Mouse (Mus musculus): Measurements from ENCODE around the gene Hoxb1. TPM values are rescaled to one million over a fixed set of nuclear protein-coding genes. Genes with fewer than 3 reads are reported as not detected.

Hoxb1 gene
- total RNA-seq, 2 experiments from 2014 or later, result not detected

DNA sequence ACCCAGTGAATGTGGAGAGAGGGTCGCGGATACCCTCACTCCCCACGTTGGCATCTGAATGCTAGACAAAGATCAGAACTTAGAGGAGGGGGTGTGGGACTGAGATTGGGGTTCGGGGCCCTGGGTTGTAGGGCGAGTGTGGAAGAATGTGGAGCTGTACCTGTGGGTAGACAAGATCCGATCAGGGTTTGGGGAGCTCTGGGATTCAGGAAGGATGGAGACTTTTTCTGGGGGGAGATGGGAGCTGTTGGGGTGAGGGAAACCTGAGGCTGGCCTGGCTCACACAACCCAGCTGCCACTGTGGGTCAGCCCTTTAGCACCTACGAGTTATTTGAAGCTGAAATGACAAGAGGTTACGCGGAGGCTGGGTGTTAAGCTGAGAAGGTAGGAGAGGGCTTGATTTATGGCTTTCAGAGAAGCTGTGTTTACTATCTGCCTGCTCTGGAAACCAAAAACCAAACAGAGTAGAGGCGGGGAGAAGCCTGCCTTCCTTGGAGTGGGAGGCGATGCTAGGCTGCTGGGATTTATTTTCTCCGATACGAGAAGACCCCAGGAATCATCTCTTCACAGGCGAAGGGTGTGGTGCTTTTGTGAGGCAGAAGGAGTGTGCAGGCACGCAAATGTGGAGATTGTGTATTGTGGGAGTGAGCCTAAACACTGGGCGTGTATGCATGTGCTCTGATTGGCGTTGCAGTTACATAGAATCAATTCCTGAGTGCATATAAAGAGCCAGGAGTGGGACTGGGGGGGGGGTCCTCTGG is 32.1 kb upstream of the Hoxb1 start:
- ATAC-seq (replicated peaks; ENCODE audit: poor library complexity, severe bottlenecking), result no peak

DNA sequence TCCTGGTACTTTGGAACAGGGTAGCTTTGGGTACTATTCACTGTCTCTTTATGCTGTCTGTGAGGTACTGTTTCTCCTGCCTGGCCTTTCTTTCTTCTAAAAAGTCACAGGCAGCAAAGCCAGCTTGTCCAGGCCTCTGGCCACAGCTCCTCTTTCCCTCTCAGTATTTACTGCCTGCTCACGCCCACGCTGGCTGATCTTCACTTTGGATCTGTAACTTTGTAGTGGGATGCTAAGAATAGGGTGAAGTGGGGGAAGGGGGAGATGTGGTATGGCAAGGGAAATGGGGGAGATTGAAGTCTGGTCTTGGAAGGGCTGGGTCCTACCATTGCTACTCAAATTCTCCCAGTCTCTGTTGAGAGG is 31.6 kb upstream of the Hoxb1 start:
- ATAC-seq (replicated peaks; ENCODE audit: poor library complexity, severe bottlenecking), result no peak

DNA sequence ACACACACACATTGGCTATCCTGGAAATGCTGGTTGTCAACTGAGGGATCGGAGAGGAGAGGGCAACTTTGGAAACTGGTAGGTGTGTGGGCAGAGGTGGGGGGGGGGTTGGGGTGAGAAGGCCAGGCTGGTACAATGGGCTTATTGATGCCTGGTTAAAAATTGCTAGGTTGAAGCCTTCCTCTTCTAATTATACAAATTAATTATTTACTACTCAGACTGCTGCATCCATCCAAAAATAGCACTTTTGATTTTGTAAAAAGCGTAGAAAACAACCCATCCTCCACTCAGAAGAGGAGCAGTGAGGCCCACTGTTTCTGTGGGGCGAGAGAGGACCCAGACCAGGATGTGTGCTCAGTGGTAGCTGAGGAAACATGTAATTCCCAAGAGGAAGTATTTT is 30.6 kb upstream of the Hoxb1 start:
- ATAC-seq (replicated peaks; ENCODE audit: poor library complexity, severe bottlenecking), result no peak

DNA sequence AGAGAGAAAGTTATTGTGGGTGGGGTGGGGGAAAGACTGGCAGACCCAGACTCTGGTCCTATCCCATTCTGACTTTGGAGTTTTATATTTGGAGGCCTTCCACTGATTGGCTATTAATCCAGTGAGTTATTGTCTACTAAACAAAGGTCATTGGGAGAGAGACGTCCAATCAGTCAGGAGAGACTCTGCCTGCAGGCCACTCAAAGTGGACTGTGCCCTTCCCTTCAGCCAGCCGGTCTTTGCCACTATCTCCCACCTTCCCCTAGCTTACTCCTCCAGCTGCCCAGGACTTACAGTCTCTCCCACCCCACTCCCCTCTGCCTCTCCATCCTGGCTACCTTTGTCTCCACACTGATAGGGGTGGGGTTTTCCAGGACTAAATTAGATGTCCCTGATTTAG is 29.0 kb upstream of the Hoxb1 start:
- ATAC-seq (replicated peaks; ENCODE audit: poor library complexity, severe bottlenecking), result no peak

DNA sequence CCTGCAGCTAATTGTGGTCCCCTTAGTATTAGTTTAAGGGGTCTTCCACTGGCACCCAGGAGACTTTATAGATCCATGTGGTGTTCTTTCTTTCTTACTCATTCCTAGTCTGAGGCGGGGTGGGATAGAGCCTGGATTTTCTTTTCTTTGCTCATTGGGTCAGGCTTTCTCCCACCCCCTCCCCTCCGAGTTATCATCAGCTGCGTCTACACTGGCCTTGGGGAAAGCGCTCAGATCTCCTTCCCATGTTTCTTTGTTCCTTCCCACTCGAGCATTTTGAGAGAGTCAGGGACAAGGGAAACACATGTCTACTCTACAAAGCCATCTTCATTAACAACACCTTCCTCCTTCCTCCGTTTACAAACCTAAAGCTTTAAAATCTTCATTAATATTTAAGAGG is 28.5 kb upstream of the Hoxb1 start:
- no peak for ATAC-seq (replicated peaks; ENCODE audit: poor library complexity, severe bottlenecking)

DNA sequence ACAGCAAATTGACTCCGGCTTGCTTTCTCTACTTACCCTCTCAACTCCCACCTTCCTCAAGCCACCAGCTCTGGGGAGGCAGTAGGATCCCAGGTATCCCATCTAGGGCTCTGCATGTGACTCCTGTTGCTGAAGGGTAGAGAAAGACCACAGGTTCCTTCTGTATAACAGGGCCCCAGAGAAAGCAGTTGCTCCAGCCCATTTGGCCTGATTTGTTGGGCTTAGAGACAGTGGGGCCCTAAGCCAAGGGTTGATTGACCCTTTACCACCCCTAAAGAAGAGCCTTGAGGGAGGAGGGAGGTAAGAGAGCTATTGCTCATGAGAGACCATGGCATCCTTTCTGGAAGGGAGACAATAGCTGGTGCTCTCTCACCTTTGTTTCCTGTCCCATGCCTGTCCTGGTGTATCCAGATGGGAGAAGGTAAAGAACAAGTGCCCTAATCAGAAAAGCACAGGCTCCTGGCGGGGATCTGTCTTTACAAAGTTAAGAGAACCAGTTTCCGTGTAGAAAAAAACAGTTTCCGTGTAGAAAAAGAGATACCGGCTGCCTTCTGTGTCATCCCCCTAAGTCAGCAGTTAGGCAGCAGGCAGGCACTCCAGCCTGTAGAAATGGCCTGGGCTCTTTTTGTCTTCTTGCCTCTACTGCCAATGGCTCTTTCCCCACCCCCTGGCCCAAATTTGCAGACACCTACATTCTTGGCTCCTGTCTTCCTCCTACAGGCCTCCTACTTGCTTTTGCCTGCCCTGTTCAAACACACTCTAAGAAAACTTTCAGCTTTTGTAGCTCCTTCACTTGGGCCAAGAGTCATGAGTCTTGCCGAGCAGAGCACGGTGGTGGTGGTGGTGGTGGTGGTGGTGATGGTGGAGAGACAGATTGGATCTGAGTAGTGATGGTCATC is 26.3 kb upstream of the Hoxb1 start:
- no peak for ATAC-seq (replicated peaks; ENCODE audit: poor library complexity, severe bottlenecking)

DNA sequence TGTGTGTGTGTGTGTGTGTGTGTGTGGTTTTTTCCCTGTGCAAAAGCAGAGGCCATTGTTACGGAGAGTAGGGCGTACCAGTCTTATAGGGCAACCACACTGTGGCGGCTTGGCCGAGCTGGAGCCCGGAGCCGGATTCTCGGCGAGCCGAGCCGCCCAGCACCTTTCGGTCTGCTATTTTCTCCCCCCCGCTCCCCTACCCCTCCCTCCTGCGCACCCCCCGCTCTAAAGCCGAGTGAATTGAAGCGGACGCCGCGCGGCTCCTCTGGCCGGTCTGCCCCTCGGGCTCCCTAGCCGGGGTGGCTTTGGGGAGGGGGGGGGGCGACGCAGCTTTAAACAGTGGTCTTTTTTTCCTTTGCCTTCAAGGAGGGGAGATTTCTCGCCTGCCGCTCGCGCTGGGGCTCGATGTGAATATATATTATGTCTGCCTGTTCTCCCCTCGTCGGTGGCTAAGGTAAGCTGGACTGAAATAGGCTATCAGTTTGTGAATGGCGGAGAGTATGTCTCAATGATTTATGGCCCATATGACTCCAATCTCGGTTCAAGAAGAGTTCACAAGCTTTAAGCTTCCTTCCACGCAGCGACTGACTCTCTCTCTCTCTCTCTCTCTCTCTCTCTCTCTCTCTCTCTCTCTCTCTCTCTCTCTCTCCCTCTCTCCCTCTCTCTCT is 24.7 kb upstream of the Hoxb1 start:
- ATAC-seq (replicated peaks; ENCODE audit: poor library complexity, severe bottlenecking), result no peak; the same call in 1 of the 2 replicates

DNA sequence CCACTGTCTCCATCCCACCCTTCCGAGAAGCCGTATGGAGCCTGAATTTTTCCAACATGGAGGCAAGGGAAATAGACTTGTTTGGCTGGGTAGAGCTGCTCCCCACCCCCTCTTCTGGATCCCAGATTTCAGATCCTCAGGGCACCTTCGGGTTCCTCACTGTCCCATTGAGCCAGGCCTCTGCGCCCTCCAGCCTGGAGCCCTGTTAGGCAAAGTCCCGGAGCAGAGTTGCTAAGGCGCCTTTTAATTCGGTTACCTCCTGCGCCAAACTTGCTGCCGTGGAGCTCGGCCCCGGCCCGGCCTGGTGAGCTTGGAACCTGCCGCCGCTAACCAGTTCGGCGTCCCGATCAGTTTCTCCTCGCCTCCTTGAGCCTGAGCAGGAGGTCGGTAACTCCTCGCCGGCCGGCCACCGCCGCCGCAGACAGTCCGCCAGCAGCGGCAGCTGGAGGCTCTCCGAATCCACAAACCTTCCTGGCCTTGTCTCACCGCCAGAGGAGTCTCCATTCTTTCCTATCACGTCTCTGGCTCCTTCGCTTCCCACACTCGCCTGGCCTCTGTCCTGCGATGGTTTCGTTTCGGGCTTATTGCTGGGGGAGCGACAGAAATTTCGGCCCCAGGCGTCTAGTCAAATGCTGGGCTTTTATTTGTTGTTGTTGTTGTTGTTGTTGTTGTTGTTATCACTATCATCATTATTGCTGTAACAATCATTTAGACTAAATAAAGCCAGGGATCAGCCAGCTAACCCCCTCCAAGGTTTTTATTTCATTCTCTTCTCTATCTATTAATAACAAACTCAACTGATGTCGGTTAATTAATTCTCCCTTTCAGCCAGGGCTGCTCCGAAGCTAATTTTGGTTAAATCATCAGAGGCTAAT is 23.6 kb upstream of the Hoxb1 start:
- ATAC-seq (replicated peaks; ENCODE audit: poor library complexity, severe bottlenecking), result no peak

DNA sequence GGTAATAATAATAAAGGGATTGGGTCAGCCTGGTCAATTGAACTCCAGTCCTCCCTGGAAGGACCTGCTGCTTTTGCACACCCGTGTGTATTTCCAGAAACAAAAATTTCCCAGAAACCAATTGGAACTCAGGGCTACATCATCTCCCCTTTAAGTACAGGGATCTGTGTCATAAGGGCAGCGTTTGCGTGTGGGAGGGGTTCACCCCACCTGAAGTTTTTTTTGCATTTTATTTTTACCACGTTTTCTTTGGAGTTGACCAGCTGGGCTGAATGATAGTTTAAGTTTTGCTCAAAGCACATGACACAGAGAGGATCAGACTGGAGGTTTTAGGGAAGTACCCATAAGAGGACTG is 23.0 kb upstream of the Hoxb1 start:
- no peak for ATAC-seq (replicated peaks; ENCODE audit: poor library complexity, severe bottlenecking)

DNA sequence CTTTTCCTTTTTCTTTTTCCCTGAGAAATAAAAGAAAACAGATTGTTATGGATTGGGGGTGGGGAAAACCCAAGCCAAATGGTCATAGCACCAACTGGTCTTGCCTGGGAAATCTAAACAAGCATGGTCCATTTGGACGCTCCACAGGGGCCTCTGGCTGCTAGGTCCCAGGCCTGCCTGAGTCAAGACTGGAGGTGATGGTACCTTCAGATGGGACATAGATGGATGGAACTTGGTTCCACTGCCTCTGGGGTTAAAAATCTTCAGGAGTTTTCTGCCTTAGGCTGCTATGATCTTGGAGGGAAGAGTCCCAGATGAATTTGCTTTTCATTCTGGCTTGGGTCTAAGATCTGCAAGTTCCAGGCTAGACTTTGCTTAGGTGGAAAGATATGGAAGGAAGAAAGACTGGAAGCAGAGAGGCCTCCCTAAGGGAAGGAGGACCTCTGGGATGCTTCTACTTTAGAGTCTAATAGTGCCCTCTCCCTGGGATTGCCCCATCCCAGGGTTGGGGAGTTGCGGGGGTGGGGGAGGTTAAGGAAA is 22.3 kb upstream of the Hoxb1 start:
- no peak for ATAC-seq (replicated peaks; ENCODE audit: poor library complexity, severe bottlenecking)

DNA sequence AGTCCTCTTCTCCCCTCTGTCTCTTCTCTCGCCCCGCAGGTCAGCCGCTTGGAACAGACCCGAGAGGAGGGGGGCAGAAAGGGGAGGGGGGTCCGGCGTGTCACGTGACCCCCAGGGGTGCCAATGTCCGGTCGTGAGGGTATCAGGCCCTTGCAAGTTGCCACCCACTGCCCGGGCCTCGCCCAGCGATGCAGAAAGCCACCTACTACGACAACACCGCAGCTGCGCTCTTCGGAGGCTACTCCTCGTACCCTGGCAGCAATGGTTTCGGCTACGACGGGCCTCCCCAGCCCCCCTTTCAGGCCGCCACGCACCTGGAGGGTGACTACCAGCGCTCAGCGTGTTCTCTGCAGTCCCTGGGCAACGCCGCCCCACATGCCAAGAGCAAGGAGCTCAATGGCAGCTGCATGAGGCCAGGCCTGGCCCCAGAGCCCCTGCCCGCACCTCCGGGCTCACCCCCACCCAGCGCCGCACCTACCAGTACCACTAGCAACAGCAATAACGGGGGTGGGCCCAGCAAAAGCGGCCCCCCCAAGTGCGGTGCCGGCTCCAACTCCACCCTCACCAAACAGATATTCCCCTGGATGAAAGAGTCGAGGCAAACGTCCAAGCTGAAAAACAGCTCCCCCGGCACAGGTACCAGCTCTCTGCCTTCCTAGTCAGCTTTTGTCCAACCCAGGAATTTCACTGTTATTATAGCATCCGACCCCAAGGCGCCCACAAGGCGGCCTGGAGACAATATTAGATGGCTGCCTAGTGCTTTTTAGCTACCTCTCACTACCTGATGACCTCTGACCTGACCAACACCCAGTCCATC is 21.3 kb upstream of the Hoxb1 start:
- no peak for ATAC-seq (replicated peaks; ENCODE audit: poor library complexity, severe bottlenecking)

DNA sequence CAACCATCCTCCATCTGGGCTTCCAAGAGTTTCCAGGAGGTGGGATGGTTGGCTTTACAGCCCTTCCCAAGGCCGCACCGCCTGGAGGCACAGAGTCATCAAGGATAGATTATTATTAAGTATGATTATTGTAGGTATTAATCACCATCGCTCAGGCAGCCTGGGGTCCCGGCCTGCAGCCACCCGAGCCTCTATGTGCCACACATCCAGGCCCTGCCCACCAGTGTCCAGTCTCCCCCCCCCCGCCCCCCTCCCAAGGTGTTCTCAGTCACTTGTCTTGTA is 20.7 kb upstream of the Hoxb1 start:
- no peak for ATAC-seq (replicated peaks; ENCODE audit: poor library complexity, severe bottlenecking)

DNA sequence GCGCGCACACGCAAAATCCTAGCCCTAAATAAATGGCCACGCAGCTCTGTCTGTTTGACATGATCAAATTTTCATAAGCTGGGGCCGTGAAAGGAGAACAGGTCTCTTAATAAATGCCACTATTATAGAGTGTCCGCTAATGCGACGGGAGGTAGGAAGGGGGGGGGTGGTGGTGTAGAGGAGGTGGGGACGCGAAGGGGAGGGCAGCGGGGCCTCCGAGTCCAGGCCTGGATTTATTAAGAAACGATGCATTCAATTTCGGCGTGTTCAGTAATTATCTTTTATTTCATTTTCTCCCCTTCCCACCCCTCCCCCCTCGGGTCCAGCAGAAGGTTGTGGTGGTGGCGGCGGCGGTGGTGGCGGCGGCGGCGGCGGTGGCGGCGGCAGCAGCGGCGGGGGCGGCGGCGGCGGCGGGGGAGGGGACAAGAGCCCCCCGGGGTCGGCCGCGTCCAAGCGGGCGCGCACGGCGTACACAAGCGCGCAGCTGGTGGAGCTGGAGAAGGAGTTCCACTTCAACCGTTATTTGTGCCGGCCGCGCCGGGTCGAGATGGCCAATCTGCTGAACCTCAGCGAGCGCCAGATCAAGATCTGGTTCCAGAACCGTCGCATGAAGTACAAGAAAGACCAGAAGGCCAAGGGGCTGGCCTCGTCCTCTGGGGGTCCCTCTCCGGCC is 20.2 kb upstream of the Hoxb1 start:
- no peak for ATAC-seq (replicated peaks; ENCODE audit: poor library complexity, severe bottlenecking)

DNA sequence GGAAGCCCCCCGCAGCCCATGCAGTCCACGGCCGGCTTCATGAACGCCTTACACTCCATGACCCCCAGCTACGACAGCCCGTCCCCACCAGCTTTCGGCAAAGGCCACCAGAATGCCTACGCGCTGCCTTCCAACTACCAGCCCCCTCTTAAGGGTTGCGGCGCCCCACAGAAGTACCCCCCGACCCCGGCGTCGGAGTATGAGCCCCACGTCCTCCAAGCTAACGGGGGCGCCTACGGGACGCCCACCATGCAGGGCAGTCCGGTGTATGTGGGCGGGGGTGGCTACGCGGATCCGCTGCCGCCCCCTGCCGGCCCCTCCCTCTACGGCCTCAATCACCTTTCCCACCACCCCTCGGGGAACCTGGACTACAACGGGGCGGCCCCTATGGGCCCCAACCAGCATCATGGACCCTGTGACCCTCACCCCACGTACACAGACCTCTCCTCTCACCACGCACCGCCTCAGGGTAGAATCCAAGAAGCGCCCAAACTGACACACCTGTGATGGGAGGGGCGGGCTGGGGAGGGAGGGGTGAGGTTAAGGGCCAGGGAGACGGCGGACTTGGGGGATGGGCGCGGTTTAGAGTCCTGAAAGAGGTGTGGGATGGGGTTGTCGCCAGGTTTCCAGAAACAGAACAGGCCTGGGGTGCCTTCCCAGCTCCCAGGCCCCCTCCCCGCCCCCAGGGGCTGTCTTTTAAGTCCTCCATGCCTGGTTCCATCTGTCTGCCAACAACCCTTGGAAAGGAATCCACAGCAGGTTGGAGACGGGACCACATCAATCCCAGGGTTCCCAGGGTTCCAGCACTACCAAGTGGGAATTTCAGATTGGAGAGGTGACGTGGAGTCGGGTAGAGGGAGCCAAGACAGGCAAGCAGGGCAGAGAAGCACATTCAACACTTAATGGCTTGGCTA is 19.4 kb upstream of the Hoxb1 start:
- no peak for ATAC-seq (replicated peaks; ENCODE audit: poor library complexity, severe bottlenecking)

DNA sequence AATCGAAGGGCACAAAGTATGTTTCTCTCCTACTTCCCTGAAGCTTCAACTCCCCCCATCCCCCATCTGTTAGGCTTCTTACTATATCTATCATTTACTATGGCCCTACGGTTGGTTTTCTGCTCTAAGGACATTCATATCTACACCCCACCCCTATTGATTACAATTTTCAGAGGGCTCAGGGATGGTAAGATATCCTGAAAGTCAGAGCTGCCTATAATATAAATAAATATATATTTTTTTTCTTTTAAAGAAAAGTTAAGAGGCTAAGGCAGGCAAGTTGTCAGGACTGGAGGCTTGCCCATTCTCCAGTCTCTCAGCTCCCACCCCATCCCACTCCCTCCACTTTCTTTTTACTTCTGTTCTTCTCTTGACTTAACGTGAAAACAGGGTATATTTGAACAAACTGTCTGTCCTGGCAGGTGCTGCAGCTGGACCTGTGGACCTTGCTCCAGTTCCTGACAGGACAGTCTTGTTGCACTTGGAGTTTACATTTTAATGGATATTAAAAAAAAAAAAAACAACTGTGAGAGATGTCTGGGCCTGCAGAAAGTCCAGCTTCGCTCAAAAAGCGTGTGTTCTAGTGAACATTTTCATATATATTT is 18.5 kb upstream of the Hoxb1 start:
- ATAC-seq (replicated peaks; ENCODE audit: poor library complexity, severe bottlenecking), result no peak

DNA sequence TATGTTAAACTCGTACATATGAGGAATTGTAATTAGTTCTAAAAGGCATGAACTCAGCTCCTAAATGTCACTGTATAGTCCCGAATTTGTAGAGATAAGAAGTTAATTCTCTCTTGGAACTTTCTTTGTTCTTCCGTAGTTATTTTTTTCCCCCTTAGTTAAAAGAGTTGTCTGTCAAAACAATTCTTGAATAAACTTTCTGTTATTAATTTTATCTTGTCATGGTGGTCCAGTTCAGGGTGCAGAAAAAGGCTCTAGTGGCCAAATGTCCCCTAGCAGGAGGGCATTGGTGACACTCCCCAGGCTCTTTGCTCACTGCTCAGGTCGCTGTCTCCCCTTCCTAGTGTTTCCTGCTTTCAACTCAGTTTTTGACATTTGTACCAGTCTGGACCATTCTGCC is 17.8 kb upstream of the Hoxb1 start:
- no peak for ATAC-seq (replicated peaks; ENCODE audit: poor library complexity, severe bottlenecking)

DNA sequence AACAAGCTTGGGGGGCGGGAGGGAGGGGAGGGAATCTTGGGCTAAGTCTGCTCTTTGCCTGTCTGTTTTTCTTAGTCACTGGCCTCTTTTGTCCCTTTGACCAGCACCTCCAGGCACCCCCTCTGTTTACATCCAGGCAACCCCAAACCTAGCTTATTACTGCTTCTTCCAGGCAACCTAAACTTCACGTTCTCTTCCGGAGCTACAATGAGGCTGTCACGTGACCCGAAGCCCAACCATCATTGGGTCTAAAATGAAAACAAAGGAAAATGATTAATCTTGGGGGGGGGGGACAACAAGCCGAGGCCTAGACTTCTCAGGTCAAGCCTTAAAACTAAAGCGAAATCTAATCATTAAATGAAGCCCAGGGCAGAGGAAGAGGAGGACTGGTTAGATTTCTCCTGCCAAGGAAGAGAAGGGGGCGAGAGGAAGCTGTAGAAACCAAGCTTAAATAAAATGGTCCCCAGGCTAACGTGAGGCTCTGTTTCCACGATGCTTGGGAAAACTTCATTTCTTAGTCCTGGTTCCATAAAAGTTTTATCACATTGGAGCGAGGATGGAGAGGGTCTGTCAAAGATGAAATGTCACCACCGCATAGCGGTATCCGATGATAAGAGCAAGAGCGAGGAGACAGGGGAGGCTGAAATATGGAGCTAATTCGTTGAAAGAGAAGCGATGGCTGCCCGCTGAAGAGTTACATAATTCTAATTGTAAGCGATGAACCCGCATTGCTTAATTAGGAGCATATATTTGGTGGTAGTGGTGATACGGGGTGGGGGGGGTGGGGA is 17.2 kb upstream of the Hoxb1 start:
- no peak for ATAC-seq (replicated peaks; ENCODE audit: poor library complexity, severe bottlenecking)

Measured in granulocyte monocyte progenitor cell, adult 5-6 weeks (primary cell).